Mouse (Mus musculus): Measurements from ENCODE around the gene Mogat2.

Mogat2 gene

GRCm38 (mm10) chr7:99194511-99194910 is 43.9 kb downstream of the Mogat2 start:
- DNase-seq (ENCODE audit: low spot score in 2 of 2): no peak

DNA sequence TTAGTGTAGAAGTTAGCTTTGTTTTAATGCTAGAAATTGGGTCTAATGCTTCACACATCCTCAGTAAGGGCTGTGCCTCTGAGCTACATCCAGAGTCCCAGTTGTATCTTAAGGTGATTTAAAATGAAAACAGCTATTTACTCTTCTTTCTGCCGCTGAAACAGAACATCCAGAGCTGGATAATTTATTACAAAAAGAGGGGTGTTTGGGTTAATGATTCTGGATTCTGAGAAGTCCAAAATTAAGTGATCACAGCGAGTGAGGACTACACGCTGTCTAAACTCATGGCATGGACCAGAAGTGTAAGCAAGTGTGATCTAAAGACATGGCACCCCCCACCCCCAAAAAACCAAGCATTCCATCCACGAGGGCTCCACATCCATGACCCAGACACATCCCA is 44.5 kb downstream of the Mogat2 start:
- no peak for DNase-seq (ENCODE audit: low spot score in 2 of 2)

DNA sequence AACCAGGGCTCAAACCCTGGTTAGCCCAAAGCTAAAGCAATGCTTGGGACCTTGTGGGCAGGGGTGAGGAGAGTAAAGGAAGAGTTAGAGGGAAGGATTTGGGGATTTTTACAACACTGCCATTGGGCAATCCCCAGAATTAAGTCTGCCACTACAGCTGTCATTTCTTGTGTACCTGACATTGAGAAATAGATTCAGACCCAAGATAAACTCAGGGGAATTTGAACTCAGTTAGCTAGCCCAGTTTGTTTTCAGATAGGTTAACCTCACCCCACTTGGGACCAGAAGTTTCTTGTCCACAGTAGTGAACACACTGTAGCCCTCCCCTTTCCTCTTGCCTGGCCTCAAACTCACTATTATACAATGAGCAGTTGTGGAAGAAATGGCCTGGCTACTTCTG is 47.0 kb downstream of the Mogat2 start:
- no peak for DNase-seq (ENCODE audit: low spot score in 2 of 2)

- no peak for DNase-seq (ENCODE audit: low spot score in 2 of 2)
These were observed 48.5 kb downstream of the Mogat2 start for GRCm38 (mm10) chr7:99189885-99190284.

GRCm38 (mm10) chr7:99188630-99189029 is 49.8 kb downstream of the Mogat2 start:
- DNase-seq (ENCODE audit: low spot score in 2 of 2): no peak

DNA sequence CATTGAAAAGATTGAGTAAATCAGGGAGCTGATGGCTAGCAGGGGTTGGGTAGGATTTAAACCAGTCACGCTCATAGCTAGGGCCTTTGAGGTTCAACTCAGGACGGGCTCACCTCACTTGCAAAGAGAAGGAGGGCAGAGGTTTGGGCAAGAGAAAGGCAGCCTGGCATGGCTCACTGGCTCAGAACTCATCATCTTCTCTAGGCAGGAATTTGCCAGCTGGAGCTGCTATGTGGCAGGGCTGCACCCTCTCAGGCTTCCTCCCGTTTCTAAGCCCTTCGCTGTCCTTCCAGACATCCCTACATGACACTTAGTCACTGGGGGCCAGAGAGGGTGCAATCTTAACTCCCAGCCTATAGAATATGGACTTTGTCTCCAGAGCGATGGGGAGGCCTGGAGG is 51.0 kb downstream of the Mogat2 start:
- DNase-seq (ENCODE audit: low spot score in 2 of 2): no peak

GRCm38 (mm10) chr7:99185405-99185804 is 53.0 kb downstream of the Mogat2 start:
- DNase-seq (ENCODE audit: low spot score in 2 of 2): no peak

DNA sequence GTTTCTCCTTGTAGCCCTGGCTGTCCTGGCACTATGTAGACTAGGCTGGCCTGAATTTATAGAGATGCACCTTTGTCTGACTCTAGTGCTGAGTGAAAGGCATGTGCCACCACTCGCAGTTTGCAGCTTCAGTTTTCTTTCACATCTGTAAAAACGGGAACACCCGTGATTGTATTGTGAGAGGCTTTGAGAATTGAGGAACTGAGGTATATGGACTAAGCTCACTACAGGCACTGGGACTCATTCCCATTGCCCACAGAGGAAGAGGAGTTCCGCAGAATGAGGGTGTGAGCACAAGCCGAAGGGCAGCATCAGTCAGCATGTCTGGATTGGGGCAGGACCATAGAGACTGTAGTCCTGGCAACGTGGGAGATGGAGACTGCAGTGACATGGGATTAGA is 54.7 kb downstream of the Mogat2 start:
- no peak for DNase-seq (ENCODE audit: low spot score in 2 of 2)

DNA sequence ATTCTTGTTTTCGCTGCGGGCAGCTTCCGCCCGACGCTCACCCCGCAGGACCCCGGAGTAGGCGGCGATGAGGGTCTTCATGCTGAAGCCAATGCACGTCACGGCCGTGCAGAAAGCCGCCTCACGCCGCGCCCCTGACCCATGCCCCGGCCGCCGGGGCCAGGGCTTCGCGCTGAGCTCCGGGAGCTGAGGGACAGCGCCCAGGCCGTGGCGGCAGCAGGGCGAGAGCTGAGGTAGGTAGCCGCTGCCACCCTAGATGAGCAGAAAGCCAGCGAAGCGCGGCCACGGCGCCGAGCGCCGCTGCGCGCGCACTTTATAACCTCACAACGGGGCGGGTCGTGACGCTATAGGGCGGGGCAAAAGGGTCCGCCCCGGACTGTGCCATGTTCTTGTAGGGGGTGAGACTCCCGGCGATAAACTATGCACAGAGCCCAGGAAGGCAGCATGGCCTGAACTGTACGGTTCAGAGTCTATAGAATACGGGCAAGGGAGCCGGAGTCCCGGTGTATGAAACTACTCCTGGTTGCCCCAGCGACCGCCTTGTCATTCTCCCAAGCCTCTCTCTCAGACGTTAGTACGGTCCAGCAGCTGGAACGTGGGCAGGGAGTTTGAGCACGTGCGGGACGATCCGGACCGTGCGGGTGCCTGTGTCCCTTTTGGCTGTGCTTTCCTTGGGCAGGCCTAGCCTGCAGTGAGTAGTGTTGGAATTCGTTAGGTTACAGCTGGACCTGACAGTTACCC is 55.8 kb downstream of the Mogat2 start, which contains the start of gene Dgat2:
TSS of gene Dgat2 (minus strand) at position 288 of the 741 bp plus-strand sequence.
- DNase-seq (ENCODE audit: low spot score in 2 of 2): peak; percentile 78 to 91

- DNase-seq (ENCODE audit: low spot score in 2 of 2): no peak
These were observed 56.6 kb downstream of the Mogat2 start for GRCm38 (mm10) chr7:99181619-99182431.

- no peak for DNase-seq (ENCODE audit: low spot score in 2 of 2)
These were observed 58.3 kb downstream of the Mogat2 start for GRCm38 (mm10) chr7:99180162-99180561.

GRCm38 (mm10) chr7:99179271-99179670 is 59.1 kb downstream of the Mogat2 start:
- DNase-seq (ENCODE audit: low spot score in 2 of 2): no peak

DNA sequence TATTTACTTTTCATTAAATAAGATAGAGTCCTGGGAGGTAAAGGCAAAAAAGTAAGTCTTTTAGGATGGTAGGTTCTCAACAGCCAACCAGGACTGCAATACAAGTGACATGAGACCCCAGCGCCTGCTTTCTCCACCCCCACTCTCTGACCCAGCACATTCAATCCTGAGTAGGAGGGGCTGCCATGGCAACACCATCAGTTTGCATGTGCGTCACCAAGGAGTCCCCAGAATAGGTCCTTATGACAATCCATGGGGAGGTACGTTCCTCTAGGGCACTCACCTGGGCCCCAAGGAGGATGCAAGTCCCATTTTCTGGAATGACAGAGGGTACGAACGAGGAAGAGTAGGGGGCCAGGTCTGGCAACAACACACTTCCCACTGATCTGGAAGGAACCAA is 61.0 kb downstream of the Mogat2 start:
- DNase-seq (ENCODE audit: low spot score in 2 of 2): no peak

DNA sequence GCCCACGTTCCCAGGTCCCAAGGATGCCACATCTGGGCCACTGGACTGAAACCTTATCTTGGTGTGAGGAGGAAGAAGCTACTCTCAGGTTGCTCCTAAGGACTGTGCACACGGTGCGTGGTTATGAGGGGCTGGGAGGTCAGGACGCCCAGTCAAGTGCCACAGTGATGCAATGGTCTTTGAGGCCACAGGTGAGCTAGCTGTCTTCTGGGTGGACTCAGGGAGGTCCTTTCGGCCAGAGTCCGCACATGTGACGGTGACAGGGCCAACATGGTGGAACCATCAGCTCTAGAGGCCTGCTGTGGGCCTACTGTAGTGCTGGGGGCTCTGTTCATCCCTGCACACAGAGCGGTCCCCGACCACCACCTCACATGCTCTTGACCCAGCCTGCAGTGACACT is 62.8 kb downstream of the Mogat2 start:
- DNase-seq (ENCODE audit: low spot score in 2 of 2): no peak

DNA sequence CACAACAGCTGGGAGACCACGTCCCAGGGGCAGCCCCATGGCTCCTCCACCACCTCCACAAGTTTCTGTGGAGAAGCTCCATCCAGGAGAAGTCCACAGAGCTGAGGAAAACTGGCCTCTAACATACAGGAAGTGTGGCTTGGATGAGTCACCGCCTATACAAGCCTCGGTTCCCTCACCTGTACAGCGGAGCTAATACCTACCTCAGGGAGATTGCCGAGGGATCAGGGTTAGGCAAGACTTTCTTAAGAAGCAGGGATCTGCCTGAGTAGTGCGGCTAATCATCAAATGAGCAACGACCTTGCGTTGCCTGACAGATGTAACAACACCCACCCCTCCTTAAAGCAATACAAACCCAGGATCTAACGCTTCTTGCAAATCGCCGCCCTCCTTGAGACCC is 63.3 kb downstream of the Mogat2 start:
- no peak for DNase-seq (ENCODE audit: low spot score in 2 of 2)

DNA sequence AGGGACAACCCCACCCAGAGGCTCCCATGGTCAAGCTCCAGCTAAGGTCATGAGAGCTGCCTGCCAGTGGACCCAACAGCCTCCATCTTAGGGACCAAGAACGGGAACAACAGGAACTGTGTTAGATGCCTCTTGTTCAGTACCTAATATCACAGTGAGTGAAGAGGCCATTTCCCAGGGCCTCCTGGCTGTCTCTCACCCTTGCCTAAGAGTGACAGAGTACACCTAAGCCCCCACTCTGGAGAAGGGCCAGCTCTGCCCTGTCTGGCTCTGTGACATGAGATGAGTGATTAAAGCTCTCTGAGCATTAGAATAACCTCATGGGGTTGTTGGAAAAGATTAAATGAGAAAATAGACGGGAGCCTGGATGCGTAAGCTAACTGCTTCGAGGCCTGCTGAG is 64.4 kb downstream of the Mogat2 start:
- DNase-seq (ENCODE audit: low spot score in 2 of 2): no peak

DNA sequence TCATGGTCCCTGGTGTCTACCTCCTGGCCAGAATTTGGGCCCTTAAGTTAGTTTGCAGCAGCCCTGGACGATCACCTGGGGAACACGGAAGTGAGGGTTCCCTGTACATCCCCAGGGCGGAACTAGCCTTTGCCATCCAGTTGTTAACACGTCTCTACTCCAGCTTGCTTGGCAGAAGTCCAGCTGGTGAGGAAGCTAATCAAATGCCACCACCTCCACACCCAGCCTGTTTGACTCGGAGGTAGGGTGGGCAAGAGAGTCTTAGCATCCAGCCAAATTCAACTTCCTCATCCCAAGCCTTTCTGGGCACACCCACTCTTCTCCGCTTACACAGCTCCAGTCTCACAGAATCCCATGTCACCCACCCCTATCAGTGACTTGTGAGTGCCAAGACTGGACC is 65.5 kb downstream of the Mogat2 start:
- DNase-seq (ENCODE audit: low spot score in 2 of 2): no peak

GRCm38 (mm10) chr7:99171730-99172463 is 66.5 kb downstream of the Mogat2 start:
- no peak for DNase-seq (ENCODE audit: low spot score in 2 of 2)

- DNase-seq (ENCODE audit: low spot score in 2 of 2): no peak
These were observed 67.9 kb downstream of the Mogat2 start for GRCm38 (mm10) chr7:99170519-99170918.

- no peak for DNase-seq (ENCODE audit: low spot score in 2 of 2)
These were observed 68.6 kb downstream of the Mogat2 start for GRCm38 (mm10) chr7:99169717-99170403.
